Comparison of ENCODE assay signal across 8 mouse cellular contexts in the genomic region with DNA sequence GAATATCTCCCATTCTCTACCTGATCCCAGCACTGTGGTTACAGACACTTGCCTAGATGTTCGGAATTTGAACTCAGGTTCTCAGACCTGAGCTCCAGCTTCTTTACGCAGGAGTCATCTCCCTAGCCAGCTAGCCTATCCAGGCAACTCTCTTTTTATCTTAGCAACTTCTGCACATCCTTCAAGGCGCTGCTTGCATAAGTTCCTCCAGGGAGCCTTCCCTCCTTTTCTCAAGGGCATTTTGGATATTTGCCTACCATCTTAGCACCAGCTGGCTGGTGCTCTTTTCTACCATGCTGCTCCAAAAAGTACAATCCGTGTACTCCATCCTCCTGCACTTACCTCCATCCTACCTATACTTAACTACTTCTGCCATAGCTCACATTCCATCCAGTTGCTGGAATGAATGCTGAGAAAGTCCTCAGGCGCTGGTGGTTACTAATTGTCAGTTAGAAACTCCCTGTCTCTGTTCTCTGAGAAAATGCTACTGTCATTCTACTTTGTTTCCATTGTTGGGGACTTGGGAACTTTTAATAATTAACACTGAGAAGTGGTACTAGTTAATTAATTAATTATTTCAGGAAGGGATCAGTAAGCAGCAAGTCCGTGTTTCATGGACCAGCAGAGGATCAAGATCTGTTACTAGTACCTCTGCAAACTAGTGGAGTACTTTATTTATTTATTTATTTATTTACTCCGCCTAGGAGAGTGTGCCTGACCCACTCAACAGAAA. TPM values are rescaled to one million over a fixed set of nuclear protein-coding genes. Genes with fewer than 3 reads are reported as not detected.
DNase-seq lines count a peak whose midpoint lies in the region; ATAC-seq and TF ChIP-seq lines count a peak whose summit lies in the region.

No protein-coding gene starts in this region.

- no peak for DNase-seq in left cerebral cortex, adult 2 months (ENCODE audit: extremely low spot score in 1 of 2, low spot score in 2 of 2)
- DNase-seq in left cerebral cortex, adult 18-20 months (ENCODE audit: low spot score in 2 of 2), result no peak
- DNase-seq in embryonic facial prominence, embryonic 11.5 days (ENCODE audit: low spot score), result peak; percentile 32
- peak; percentile 31 for DNase-seq in kidney, adult 18-20 months
- DNase-seq in left cerebral cortex, postnatal 10 days (ENCODE audit: extremely low spot score in 1 of 2, low spot score in 2 of 2), result no peak
- DNase-seq in left cerebral cortex, postnatal 36 days (ENCODE audit: low spot score in 2 of 2), result no peak
- DNase-seq in frontal cortex, postnatal 14 days (ENCODE audit: low spot score in 2 of 2), result no peak

- 44% methylated on average over 7 of the region's 7 CpGs for WGBS in embryonic facial prominence, embryonic 11.5 days
- WGBS in midbrain, embryonic 15.5 days, result 50% methylated on average over 7 of the region's 7 CpGs

- TF ChIP-seq CTCF in left cerebral cortex, adult 2 months (IDR thresholded peaks at IDR 0.05), result no peak

- H3K27me3 ChIP-seq in embryonic facial prominence, embryonic 11.5 days (ENCODE audit: control insufficient read depth, insufficient read depth, low read length), result no peaks in the 10 kb centered on the region
- no peaks in the 10 kb centered on the region; the same call in 1 of the 2 replicates for H3K27me3 ChIP-seq in midbrain, embryonic 15.5 days (replicated peaks)

- no peaks in the 10 kb centered on the region for H3K4me1 ChIP-seq in embryonic facial prominence, embryonic 11.5 days (ENCODE audit: control insufficient read depth, insufficient read depth, low read length)
- peaks cover 38% of the 10 kb centered on the region for H3K4me1 ChIP-seq in midbrain, embryonic 15.5 days

- ATAC-seq in embryonic facial prominence, embryonic 11.5 days (replicated peaks; ENCODE audit: insufficient number of reproducible peaks, low FRiP score, low TSS enrichment, low read depth), result no peak
- ATAC-seq in midbrain, embryonic 15.5 days (replicated peaks), result no peak

- peak overlapping the region; percentile 89 for H3K4me3 ChIP-seq in left cerebral cortex, adult 2 months
- peak overlapping the region; percentile 90 for H3K4me3 ChIP-seq in embryonic facial prominence, embryonic 11.5 days (ENCODE audit: low read depth, low read length)
- H3K4me3 ChIP-seq in midbrain, embryonic 15.5 days, result peak overlapping the region; percentile 91

- no peaks in the 10 kb centered on the region for H3K9me3 ChIP-seq in embryonic facial prominence, embryonic 11.5 days (replicated peaks; ENCODE audit: control insufficient read depth, low read length)
- no peaks in the 10 kb centered on the region for H3K9me3 ChIP-seq in midbrain, embryonic 15.5 days

- intact Hi-C loops in left cerebral cortex, adult 2 months (cut with DNase I), result loop anchor here (5.0 kb wide), 1 partner anchor 112 kb away; no protein-coding TSS in a partner anchor
- intact Hi-C loops in left cerebral cortex, postnatal 10 days (cut with DNase I), result loop anchor here (5.0 kb wide), 1 partner anchor 112 kb away; no protein-coding TSS in a partner anchor
- intact Hi-C loops in left cerebral cortex, postnatal 36 days (cut with DNase I), result loop anchor here (5.0 kb wide), 3 partner anchors 33 to 112 kb away; no protein-coding TSS in a partner anchor

- peak overlapping the region; percentile 64 for H3K4me2 ChIP-seq in embryonic facial prominence, embryonic 11.5 days (ENCODE audit: low read depth, low read length)
- peak overlapping the region; percentile 72 for H3K4me2 ChIP-seq in midbrain, embryonic 15.5 days

- peak overlapping the region; percentile 96; the same call in 1 of the 2 replicates for H3K27ac ChIP-seq in left cerebral cortex, adult 2 months
- no peak overlapping the region for H3K27ac ChIP-seq in embryonic facial prominence, embryonic 11.5 days (replicated peaks; ENCODE audit: low read depth, low read length)
- H3K27ac ChIP-seq in midbrain, embryonic 15.5 days, result no peak overlapping the region

- peak overlapping the region; percentile 88; the same call in 1 of the 2 replicates for H3K9ac ChIP-seq in embryonic facial prominence, embryonic 11.5 days (replicated peaks; ENCODE audit: low read length)
- H3K9ac ChIP-seq in midbrain, embryonic 15.5 days, result no peak overlapping the region

- H3K36me3 ChIP-seq in embryonic facial prominence, embryonic 11.5 days (replicated peaks; ENCODE audit: control insufficient read depth, insufficient read depth, low read depth, low read length), result no peaks in the 10 kb centered on the region
- no peaks in the 10 kb centered on the region for H3K36me3 ChIP-seq in midbrain, embryonic 15.5 days (replicated peaks)

RNA-seq across cellular contexts. Expression of a gene that starts 27.3 kb away (rescaled TPM):
- 100 to 1,000 TPM; 142 to 145 TPM for total RNA-seq in left cerebral cortex, adult 2 months (2021)
- total RNA-seq in left cerebral cortex, adult 18-20 months (2021), result 100 to 1,000 TPM; 141 to 157 TPM
- 68.8 and 68.9 TPM in 2 replicates for polyA plus RNA-seq in embryonic facial prominence, embryonic 11.5 days (2014; fragmentation: Nextera tagmentation; extraction: Ambion mirVana)
- polyA plus RNA-seq in midbrain, embryonic 15.5 days (2015; fragmentation: Nextera tagmentation; extraction: Ambion mirVana), result 46.6 and 48.4 TPM in 2 replicates
- total RNA-seq in left cerebral cortex, postnatal 10 days (2021), result 10 to 100 TPM; 86.1 to 96.2 TPM
- total RNA-seq in left cerebral cortex, postnatal 36 days (2021), result 100 to 1,000 TPM; 125 to 154 TPM

Comparison
In these comparisons a context has a peak if more than half of its experiments do, and no peak if none do; other contexts are left out.
1. DNase-seq: peak in embryonic facial prominence, embryonic 11.5 days (single experiment) and kidney, adult 18-20 months (single experiment); none in left cerebral cortex, adult 2 months (0 of 2), left cerebral cortex, adult 18-20 months (0 of 2), left cerebral cortex, postnatal 10 days (0 of 2), left cerebral cortex, postnatal 36 days (0 of 2) and frontal cortex, postnatal 14 days (0 of 2).
2. Peak in every context shown above with its lines, with median percentiles within 50 percentile points of each other: H3K4me3 ChIP-seq.